Mouse (Mus musculus): ENCODE measurements around the gene Mto1.

- TF ChIP-seq ZNF384 (IDR thresholded peaks at IDR 0.05; ENCODE audit: low read depth, low read length) (no peak), ZC3H11A (IDR thresholded peaks at IDR 0.05; ENCODE audit: borderline replicate concordance, low read depth, low read length) (no peak), HCFC1 (IDR thresholded peaks at IDR 0.05; ENCODE audit: borderline replicate concordance, insufficient read depth, low read length) (no peak)
Measured at GRCm38 (mm10) chr9:78492254-78492653, 44.2 kb downstream of the Mto1 start.

Data from ES-E14 (cell line).